Mouse (Mus musculus) erythroid progenitor cell, adult 5-6 weeks (primary cell): ENCODE data around the gene Peg12. TPM values are rescaled to one million over a fixed set of nuclear protein-coding genes. Genes with fewer than 3 reads are reported as not detected.

Experiments
- total RNA-seq, 2 experiments: library from RNA; stranded (forward) in 1 of 2; stranded (reverse) in 1 of 2; fragments of 150-400 nt in 1 of 2; fragments of 186-747, 209-891 nt in 1 of 2; gene quantifications; 2 replicates each; pipeline versions ENCODE4 v1.2.3 to v1.2.4; 2015 to 2017; ENCODE audit warnings: low replicate concordance in 2 of 2

Peg12 gene
- total RNA-seq, 2 experiments from 2014 or later, result not detected

Other genes starting within 250 kb of the Peg12 start
- not detected in 2 replicates for gene Ndn, start 117.9 kb downstream of the Peg12 start, total RNA-seq (2015; ENCODE audit: low replicate concordance)
- gene Ndn, start 117.9 kb downstream of the Peg12 start, total RNA-seq (2017; ENCODE audit: low replicate concordance), result not detected in 2 replicates
- not detected in 2 replicates for gene Magel2, start 87.5 kb downstream of the Peg12 start, total RNA-seq (2015; ENCODE audit: low replicate concordance)
- gene Magel2, start 87.5 kb downstream of the Peg12 start, total RNA-seq (2017; ENCODE audit: low replicate concordance), result not detected in 2 replicates
- not detected in 2 replicates for gene Mkrn3, start 44.4 kb downstream of the Peg12 start, total RNA-seq (2015; ENCODE audit: low replicate concordance)
- gene Mkrn3, start 44.4 kb downstream of the Peg12 start, total RNA-seq (2017; ENCODE audit: low replicate concordance), result not detected in 2 replicates